Mouse (Mus musculus) c-Kit-positive CD71-negative TER-119-negative erythroid progenitor cells, embryonic 14.5 days (primary cell): ENCODE measurements around the gene Tubg1.

Experiments
- DNase-seq: peaks from one replicate; pipeline ENCODE4 v3.0.0-alpha.2; 2013; ENCODE audit warnings: low read depth

The Tubg1 gene

GRCm38 (mm10) chr11:101167211-101167962, 47.6 kb downstream of the Tubg1 start:
- DNase-seq, result no peak

GRCm38 (mm10) chr11:101167963-101168300, 48.2 kb downstream of the Tubg1 start:
- no peak for DNase-seq

DNA sequence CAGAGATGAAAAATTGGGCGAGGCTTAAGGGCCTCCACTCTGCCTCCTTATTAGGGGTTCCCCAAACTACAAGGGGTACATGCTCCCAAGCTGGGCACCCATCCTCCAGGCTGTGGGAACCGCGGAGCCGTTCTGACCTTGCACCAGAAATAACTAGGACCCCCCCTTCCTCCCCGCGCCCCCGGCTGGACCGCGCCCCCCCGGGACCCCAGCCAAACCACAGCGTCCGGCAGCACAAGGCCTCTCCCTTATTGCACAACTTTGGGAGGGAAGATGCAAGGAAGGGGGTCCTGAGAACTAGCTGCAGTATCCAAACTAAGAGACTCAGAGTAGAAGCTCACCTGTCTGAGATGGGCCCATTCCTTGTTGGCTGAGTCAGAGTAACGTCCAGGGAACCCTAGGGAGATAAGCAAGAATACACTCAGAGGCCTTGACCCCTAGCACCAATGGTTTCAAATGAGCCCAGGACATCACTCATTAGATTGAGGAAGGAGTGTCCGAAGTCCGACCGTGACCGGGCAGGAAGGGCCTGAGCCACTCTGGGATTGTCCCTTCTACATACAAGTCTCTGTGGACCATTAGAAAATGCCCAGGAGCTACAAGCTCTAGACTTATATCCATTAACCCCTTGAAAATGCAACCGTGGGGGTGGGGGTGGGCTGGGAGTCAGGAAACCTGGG, 48.7 kb downstream of the Tubg1 start:
- no peak for DNase-seq

DNA sequence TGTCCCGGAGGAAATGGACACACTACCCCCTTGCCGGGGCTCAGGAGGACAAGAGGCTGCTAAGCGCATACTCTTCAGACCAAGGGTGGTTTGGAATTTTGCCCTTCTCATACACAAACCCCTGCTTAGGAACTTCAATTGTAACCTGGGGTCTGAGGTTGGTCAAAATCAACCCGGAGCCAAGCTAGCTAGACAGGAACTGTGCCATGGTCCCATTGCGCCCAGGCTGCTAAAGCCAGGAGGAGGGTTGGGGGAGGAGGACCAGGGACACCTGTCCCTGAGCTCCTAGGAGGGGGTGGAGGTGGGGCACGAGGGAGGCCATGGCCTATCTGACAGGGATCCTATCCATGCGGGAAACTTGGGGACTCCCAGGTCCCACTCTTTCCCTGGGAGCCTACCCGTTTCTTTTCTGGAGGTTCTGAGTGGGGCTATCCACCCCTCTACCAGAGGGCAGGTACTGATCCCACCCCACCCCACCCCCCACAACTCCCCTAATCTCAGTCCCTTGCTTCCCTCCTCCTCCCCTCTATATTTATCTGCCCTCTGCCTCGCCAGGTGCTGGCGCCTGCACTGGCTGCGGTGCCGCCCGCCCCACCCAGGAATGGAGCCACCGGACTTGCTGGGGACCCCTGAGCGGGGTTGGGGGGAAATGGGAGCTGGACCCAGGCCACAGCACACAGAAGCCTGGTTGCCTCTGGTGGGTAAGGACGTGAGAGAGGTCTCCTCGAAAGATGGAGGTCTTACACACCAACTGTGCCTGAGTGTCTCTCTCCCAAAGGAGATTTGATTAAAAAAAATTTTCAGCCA, 49.8 kb downstream of the Tubg1 start:
- no peak for DNase-seq

DNA sequence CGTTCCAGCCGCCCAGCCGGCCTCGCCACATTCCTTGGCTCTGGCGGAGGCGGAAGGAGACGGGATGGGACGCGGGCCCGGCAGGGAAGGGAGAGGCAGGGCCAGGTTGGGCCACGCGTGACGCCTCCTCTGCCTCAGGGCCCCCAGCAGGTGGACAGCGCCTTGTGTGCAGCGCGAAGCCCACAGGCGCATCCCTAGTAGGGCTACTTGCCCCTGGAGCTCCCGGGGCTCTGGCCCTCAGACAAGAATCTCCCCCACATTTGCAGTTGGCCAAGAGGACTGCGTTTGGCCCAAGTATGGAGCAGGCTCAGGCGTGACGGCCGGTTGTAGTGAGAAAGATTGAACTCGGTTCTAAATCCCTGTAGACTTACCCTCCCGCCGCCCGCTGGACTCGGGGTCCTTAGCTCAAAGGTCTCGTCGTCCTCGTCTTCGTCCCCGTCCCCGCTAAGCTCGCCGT, 50.6 kb downstream of the Tubg1 start, which contains the start of gene Cntnap1:
Cntnap1 (plus strand) TSS at position 170 of the 457 bp plus-strand sequence.
- no peak for DNase-seq

DNA sequence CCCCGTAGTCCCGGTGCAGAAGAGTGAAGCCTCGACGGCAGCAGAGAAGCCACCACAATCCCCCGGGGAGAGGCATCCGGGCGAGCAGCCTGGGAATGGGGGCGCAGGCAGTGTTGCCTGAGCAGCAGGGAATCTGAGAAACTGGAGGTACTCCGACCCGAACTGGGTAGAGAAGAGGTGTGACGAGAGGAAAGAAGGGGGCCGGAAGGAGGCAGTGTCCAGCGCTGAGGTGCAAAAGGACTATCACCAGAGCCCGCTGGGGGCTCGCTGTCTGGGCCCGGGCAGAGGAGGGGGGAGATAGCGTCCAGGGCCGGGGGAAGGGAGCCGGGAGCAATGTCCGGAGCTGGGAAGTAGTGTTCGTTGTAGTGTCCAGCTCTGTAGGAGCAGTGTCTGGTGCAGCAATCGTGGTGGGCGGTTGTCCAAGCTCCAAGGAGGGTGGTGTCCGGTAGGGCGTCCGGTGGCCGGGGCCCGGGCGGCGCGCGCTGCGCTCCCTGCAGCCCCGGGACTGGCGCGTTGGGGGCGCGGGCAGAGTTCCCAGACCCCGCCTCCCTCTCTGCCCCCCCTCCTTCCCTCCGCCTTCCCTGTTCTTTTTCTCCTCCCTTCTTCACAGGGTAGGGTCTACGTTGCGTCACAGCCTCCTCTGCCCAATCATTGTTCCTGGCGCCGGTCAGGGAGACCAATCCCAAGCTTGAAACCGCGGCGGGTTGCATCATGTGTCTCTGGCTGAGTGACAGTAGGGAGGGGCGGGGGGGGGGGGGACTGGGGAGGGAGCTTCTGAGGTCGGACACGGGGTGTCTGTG, 51.3 kb downstream of the Tubg1 start, which contains the start of gene Plekhh3:
Plekhh3 (minus strand) TSS at position 541 of the 800 bp plus-strand sequence.
- peak; percentile 89 for DNase-seq

DNA sequence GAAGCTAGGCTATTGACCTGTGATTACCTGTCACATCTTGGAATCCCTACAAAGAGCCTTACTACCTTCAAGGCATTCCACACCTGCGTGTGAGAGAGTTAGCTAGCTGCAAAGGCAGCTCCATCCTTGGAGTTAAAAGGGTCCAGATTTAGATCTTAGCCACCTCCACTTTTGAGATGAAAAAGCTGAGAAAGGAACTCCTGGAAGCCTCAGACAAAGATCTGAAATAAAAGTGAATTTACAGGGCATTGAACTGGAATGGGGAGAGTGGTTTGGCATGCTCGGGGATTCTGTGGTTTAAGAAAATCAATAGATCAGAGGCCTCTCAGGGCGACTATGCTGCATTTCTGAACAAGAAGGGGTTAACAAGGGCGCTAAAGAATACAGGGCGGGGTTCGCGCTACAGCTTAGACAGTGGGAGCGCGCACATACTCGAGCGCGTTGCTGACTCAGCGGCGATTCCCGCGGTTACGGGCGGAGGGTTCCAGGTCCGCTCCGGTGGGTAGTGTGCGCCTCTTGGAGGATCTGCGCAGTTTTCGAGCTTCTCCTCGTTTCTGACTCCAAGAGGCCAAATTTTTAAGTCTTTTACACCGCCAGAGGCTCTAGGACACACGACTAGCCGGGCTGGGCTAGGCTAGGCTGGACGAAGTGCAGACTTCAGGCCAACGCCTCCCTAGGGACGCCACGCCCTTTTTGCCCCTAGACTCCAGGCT, 52.1 kb downstream of the Tubg1 start:
- peak; percentile 63 for DNase-seq

- DNase-seq, result no peak
Measured at GRCm38 (mm10) chr11:101172434-101172815, 52.7 kb downstream of the Tubg1 start.

- no peak for DNase-seq
Measured at GRCm38 (mm10) chr11:101173112-101173511, 53.4 kb downstream of the Tubg1 start.

DNA sequence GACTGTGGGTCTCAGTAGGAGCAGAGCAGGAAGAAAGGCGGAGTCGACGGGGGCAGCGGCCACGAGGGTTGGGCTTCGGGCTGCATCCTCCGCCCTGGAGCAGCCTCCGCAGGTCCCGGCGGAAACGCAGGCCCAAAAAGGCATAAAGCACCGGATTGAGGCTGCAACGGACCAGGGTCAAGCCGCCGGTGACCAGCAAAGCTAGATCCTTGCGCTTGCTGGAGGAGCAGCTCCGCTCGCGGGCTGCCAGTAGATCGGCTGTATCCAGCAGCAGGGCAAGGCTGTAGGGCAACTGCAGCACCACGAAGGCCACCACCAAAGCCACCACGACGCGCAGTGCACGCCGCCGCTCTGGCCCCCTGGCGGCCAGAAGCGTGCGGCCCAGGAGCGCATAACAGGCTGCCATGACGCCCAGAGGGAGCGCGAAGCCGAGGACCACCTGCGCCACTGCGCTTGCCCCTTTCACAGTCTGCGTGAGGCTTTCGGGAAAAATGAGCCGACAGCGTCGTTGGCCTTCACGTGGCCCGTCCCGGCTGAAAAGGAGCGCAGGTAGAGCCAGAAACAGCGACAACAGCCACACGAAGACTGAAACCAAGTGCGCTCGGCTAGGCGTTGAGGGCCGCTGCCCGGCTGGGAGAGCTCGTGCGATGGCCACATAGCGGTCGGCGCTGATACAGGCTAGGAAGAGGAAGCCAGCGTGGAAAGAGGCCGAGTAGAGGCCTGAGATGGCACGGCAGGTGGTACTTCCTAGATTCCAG, 54.1 kb downstream of the Tubg1 start:
- peak; percentile 70 for DNase-seq

DNA sequence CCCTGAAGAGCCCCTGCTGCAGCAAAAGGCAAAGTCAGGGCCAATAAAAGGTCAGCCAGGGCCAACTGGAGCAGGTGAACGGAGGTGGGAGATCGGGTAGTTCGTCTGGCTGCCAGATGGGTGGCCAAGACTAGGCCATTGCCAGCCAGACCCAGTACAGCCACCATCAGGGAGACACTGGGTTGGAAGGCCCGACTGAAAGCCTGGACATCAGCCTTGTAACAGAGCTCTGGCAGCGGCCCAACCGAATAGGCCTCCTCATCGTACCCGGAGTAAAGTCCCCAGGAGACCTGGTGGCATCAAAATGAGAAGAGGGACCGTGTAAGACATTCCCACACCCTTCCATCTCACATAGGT, 54.6 kb downstream of the Tubg1 start:
- no peak for DNase-seq

GRCm38 (mm10) chr11:101174851-101175628, 55.3 kb downstream of the Tubg1 start, which contains the start of gene Ccr10:
TSS of gene Ccr10 (minus strand) at chr11:101175443.
- DNase-seq, result no peak

DNA sequence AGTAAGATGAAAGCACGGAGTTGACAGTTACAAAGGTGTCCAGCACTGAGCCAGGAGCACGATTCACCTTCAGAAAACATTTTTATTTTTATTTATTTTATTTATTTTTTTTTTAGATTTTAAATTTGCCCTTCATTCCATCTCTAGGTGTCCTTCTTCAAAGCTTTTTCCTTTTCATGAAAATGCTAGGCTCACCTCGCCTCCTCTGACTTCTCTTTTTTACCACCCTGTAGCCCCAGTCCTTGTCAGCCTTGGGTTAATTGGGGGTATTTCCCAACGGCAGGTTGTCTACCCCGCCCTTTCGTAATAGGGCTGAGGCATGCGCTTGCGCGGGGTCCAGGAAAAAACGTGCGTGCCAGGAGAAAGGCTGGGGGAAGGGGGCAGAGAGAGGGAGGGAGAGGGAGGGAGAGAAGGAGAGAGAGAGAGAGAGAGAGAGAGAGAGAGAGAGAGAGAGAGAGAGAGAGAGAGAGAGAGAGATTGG, 55.9 kb downstream of the Tubg1 start:
- no peak for DNase-seq
